Mouse (Mus musculus): Measurements from ENCODE around the gene Sltm. TPM values are rescaled to one million over a fixed set of nuclear protein-coding genes. Genes with fewer than 3 reads are reported as not detected.
"Not testable (repeated sequence)": the region's sequence is repeated elsewhere in the genome, so short reads cannot be mapped to it uniquely, and the experiment has no call there.

Sltm gene
- total RNA-seq, 2 experiments from 2014 or later: 37.1 to 59.6 TPM

DNA sequence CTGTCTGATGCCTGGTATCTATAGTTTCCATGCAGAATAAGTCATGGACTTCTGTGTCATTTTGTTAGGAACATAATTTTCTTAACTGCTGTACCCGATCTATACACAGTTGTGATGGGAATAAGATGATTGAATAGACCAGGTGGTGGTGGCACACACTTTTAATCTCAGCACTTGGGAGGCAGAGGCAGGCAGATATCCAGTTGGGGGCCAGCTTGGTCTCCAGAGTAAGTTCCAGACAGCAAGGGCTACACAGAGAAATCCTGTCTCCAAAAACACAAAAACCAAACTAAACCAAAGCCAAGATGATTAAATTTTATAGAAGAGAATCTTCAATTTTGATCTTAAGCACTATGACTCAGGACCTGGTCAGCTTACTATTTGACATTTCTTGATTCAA is 2.3 kb downstream of the Sltm start:
- intact Hi-C loops (cut with DNase I): no loop called here

DNA sequence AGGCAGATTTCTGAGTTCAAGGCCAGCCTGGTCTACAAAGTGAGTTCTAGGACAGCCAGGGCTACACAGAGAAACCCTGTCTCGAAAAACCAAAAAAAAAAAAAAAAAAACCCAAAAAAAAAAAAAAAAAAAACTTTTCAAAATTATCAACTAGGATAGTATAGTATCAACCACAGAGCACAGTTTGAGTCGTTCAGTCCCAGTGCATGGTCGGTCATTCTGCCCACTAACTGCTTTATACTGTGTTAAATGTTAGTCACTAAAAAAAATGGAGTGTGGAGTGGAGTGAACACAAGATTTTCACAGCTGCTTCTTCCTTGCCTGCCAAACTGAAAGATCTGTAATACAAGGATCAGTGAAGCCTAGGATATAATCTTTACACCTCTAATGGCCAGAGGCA is 4.0 kb downstream of the Sltm start:
- intact Hi-C loops (cut with DNase I); DNase-seq (ENCODE audit: low spot score in 2 of 2): not testable (repeated sequence)

More for the DNA sequence above, 2.3 kb downstream of the Sltm start:
- DNase-seq (ENCODE audit: low spot score in 2 of 2): no peak

DNA sequence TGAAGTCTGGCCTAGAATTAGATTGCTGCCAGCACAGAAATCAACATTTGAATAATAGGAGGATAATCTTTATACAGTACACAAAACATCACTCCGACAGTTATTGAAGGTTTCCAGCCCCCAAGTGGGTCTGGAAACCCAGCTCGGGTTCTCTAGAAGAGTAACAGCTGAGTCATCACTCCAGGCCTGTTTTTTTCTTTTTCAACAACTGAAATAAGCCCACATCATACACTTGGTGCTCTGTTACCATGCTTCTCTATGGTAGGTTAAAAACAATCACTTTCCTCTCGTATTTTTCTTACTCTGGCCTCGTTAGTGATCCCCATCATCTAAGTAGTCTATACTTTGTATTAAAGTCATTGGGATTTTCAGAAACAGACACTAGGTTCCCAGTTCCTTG is 5.8 kb downstream of the Sltm start:
- intact Hi-C loops (cut with DNase I): no loop called here
- DNase-seq (ENCODE audit: low spot score in 2 of 2): no peak

DNA sequence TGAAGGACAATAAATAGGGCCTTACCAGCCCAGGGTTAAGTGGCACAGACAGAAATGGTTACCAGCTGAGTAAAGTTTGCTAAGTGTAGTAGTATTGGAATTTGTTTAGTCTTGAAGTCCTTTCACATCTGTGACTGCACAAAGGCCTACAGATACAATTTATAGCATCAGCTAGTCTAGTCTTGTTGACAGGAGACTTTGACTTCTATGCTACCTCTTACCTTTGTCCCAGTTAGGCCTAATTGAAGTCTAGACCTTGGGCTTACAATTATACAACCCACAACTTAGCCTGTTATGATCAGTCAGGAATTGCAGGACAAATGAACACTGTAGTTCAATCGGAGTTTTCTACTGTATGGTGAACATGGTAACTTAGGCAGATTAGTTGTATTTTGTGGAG is 9.0 kb downstream of the Sltm start:
- no peak for DNase-seq (ENCODE audit: low spot score in 2 of 2)
- intact Hi-C loops (cut with DNase I): no loop called here

DNA sequence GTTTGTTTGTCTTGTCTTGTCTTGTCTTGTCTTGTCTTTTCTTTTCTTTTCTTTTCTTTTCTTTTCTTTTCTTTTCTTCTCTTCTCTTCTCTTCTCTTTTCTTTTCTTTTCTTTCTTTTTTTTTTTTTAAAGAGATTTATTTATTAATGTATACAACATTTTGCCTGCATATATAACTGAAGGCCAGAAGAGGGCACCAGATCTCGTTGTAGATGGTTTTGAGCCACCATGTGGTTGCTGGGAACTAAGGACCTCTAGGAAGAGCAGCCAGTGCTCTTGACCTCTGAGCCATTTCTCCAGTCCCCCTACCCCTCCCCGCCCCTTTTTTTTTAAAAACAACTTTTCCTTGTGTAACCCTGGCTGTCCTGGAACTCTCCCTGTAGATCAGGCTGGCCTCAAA is 9.7 kb downstream of the Sltm start:
- DNase-seq (ENCODE audit: low spot score in 2 of 2): not testable (repeated sequence)

DNA sequence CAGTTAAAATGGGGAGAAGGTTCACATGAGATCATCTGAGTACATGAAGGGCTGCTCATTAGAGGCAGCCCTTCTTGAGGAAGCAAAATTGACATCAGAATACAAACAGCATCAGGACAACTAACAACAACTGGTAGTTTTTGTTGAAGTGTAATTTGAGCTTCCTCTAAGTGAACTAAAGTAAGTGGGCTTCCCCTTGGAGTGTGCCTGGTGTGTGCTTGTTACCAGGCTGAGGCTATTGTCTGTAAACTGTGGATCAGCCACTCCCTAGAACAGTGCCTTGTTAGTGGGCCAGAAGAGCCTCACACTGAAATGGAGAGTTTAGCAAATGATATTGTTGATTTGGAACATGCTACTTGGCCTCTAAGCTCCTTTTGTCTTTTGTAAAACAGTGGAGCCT is 12.9 kb downstream of the Sltm start:
- DNase-seq (ENCODE audit: low spot score in 2 of 2): no peak
- intact Hi-C loops (cut with DNase I): no loop called here

More for the DNA sequence above, 9.7 kb downstream of the Sltm start:
- intact Hi-C loops (cut with DNase I): not testable (repeated sequence)

DNA sequence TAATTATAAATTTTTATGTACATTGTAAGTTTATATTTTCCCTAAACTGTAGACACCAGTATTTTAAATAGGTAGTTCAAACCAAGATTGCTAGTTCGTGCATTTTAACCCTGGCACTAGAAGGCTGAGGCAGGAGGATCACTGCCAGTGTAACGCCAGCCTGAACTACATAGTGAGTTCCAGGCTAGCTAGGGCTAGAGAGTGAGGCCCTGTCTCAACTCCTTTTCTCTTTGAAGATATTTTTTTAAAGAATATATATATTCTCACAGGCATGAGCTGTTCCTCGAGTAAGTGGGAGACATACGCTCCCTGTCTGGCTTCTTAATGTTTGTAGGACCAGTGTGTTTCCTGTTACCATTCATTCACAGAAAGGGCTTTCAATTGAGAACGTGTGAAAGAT is 14.2 kb downstream of the Sltm start:
- no peak for DNase-seq (ENCODE audit: low spot score in 2 of 2)
- intact Hi-C loops (cut with DNase I): no loop called here

DNA sequence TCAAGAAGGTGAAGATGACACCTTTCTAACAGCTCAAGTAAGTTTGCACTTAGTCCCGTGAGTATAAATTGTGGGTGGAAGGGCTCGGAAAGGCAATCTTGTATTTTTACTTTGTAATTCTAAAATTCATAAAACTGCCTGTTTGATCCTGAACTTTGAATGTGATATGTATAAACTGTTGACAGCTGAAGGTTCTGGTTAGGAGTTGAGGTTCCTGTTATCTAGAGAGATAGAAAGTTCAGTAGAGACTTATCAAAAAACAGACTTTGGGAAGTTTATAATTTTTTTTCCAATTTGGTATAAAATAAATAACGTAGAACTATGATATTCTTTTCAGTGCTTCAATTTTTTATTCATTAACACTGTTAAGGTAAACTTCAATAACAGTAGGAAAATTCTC is 20.3 kb downstream of the Sltm start:
- DNase-seq (ENCODE audit: low spot score in 2 of 2): no peak

DNA sequence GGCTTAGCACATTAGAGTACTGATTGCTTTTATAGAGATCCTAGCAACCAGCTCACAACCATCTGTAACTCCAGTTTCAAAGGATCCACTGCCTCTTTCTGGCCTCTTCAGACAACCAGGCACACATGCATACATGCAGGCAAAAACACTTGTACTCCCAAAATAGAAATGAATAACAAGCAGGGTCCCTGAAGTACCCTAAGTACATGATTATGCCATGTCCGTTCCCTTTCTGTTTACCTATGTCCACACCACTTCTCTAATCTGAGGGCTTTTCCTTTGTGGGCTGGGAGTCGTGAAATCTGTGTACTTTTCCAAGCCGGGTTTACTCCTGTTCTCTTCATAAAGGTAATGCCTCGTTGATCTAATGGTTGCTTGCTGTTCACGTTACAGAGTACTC is 25.1 kb downstream of the Sltm start:
- DNase-seq (ENCODE audit: low spot score in 2 of 2): no peak
- intact Hi-C loops (cut with DNase I): no loop called here

More for the DNA sequence above, 20.3 kb downstream of the Sltm start:
- intact Hi-C loops (cut with DNase I): no loop called here

DNA sequence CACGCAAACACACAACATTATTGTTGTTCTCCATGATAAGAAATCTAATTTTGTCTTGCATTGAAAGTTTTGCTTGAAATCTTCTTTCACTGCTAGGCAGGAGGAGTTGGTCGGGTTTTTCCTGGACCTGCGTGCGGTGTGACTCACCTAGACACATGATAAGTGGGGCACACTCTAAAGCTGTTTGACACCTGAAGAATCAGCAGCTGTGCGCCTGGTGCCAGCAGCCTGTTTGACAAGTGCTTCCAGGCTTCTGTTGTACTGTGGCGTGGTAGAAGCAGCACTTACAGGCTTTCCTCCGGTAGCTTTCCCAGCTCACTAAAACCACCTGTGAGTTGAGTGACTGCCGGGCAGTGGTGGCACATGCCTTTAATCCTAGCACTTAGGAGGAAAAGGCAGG is 27.8 kb downstream of the Sltm start:
- intact Hi-C loops (cut with DNase I): no loop called here
- DNase-seq (ENCODE audit: low spot score in 2 of 2): no peak

DNA sequence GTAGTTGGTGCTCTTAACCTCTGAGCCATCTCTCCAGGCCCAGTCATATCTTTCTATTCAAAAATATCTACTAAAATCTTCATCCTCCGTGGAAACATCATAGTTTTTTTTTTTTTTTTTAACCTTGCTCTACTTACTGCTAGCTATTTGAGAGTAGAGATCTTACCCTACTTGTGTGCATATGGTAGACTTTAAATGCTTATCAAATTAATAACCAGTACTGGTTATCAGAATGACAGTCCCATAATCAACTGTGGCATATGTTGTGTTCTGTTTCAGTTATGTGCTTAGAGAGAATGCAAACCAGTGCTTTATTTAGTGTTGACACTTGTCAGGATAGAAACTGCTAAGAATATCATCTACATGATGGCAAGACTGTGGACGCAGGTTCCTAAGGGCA is 35.6 kb downstream of the Sltm start:
- no peak for DNase-seq (ENCODE audit: low spot score in 2 of 2)
- intact Hi-C loops (cut with DNase I): no loop called here

DNA sequence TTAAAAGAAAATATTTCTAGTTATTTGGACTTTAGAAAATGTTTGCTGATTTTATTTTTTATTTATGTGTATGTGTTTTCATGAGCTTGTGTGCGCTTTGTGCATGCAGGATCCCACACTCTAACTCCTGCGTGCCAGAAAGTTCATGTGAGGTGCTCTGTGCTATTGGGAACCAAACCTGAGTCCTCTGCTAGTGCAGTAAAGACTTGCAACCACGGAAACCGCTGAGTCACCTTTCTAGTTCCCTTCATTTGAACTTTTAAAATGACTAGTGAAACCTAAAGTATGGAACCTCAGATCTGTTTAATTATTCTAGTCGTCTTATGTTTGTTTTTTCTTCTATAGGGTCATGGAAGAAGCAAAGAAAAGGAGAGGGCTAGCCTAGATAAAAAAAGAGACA is 38.4 kb downstream of the Sltm start:
- DNase-seq (ENCODE audit: low spot score in 2 of 2): no peak
- intact Hi-C loops (cut with DNase I): no loop called here

DNA sequence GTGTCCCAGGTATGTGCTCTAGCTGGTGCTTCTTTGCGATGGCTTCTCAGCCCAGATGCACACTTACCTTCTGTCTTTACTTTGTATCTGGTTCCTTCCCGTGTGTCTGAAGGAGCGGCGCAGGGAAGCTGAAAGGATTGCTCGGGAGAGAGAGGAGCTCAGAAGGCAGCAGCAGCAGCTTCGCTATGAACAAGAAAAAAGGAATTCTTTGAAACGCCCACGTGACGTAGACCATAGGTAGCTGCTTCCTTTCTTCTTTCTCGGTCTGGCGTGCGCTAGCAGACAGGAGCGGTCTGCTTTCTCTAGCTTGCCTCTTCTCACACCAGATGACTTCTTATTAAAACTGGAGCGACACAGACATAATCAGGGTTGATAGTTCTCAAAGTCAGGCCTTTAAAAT is 42.1 kb downstream of the Sltm start:
- DNase-seq (ENCODE audit: low spot score in 2 of 2): no peak
- intact Hi-C loops (cut with DNase I): no loop called here

DNA sequence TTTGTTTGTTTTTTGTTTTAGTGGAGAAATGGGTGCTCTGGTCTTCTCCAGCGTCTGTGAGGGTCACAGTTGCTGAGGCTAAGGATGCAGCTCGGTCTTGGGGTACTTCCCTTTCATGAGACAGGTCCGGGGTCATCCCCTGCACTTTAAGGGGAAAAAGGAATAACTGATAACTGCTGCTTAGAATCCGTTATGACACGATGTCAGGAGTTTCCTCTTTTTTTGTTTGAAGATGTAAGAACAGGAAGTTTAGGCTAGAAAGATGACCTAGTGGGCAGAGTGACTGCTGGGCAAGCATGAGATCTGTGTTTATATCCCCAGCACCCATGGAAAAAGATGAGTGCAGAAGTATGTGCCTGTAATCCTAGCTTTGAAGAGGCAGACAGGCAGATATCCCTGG is 42.6 kb downstream of the Sltm start:
- DNase-seq (ENCODE audit: low spot score in 2 of 2): no peak
- intact Hi-C loops (cut with DNase I): no loop called here

DNA sequence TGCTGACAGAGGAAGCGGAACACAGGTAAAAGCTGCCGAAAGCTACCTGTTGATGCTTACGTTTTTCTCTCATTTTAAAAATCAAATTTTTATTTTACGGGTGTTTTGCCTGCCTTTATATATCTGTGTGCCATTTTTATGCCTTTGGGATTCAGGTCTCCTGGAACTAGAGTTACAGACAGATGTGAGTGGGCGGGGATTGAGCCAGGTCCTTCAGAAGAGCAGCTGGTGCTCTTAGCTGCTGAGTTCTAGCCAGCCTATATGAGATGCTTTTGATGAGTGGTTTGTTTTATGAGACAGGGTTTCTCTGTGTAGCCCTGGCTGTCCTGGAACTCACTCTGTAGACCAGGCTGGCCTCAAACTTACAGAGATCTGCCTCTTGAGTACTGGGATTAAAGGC is 44.6 kb downstream of the Sltm start:
- intact Hi-C loops (cut with DNase I): no loop called here
- DNase-seq (ENCODE audit: low spot score in 2 of 2): no peak

DNA sequence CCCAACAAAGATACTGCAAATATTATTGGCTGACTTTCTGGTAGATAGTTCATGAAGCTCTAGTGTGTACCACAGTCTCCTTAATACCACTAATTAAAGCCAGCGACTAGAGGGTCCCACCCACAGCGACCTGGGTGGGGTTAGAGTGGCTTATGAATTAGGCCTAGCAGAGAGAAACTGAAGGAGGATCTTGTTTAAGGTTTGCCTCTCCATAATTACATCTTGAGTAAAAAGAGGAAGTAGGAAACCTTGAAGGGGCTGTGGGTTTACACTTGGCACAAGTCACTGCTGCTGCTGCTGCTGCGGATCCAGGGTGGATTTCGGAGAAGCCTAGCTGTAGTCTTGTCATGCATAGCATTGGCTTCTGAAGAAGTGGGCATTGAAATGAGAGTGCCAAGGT is 48.2 kb downstream of the Sltm start:
- intact Hi-C loops (cut with DNase I): no loop called here
- DNase-seq (ENCODE audit: low spot score in 2 of 2): no peak

DNA sequence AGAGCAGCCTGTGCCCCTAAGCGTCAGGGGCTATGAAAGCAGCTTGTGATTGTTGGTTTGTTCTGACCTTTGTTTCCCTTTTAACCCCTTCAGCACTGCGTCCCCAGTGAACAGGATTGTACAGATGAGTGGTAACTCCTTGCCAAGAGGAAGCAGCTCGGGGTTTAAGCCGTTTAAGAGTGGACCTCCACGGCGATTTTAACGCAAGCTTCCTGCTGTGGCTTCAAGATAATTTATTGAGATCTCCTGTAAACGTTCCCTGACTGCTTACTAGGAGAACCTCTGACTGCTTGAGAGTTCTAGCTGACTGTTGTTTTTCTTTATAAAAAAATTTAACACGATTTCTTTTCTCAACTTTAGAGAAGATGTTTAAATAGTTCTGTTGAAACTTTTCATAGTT is 48.9 kb downstream of the Sltm start:
- intact Hi-C loops (cut with DNase I): no loop called here
- no peak for DNase-seq (ENCODE audit: low spot score in 2 of 2)

DNA sequence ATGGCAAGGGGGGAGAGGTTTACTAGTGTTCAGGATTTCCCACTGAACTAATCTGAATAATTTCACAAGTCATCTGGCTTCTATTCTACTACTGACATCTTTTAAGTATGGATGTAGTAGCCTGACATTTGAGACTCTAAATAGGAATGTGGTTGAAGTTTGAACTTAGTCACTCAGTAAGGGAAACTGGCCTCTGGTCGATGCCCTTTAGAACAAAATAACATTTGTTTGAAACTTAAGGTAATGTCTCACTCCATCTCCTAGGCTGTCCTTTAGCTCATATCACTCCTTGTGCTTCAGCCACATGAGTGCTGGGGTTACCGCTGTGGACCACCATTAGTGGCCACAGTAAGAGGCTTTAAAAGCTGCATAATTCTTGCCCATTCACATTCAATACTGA is 55.7 kb downstream of the Sltm start:
- intact Hi-C loops (cut with DNase I): no loop called here

DNA sequence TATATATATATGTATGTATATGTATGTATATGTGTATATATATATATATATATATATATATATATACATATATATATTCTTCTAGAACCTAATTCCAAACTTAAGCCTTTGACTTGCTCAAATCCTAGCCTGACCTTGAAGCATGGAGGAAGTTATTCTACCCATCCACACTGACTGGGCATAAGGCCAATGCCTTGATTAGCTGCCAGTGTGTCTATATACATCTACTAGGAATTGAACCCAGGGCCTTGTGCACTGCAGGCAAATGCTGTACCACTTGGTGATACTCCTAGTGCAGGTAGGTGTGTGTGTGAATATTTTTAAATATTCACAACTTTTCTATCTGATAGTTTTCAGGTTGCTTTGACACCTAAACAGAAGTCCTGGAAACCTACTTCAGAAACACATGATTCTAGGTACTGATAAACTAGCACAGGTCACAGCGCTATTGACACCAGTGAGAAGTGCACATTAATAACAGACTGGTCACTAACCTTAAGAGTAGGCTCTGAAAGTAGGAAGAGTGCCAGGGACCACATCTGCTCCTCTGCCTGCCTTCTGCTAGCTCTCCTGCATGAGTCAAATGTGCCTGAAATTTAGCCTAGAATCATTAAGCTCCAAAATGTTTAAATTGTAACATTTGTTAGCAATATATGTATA is 59.8 kb downstream of the Sltm start:
- intact Hi-C loops (cut with DNase I): no loop called here

More for the DNA sequence above, 55.7 kb downstream of the Sltm start:
- DNase-seq (ENCODE audit: low spot score in 2 of 2): no peak

DNA sequence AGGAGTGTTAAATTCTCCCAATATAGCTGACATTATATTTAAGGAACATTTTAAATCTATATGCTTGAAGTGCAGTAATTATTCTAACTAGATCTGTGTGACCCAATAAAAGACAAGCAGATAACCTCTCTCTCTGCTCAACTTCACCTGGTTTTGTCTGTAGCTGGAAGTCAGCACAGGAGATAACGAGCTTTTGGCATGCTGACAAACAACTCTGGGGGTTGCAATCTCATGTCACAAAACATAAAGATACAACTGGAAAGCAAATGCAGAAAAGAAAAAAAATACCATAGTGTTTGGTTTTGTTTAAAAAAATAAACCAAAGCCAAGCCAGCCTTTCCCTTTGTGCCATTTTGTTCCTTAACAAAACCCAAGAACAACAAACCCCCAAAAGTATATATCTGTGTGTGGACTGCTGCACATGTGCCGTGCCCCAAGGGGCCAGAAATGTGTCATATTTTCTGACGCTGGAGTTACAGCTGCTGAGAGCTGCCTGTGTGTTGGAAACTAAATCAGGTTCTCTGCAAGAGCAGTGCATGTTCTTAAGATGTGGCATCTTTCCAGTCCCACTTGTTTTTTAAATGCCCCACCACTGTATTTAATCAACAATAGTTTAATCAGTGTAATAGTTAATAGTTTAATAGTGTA is 68.6 kb downstream of the Sltm start:
- intact Hi-C loops (cut with DNase I): no loop called here
- DNase-seq (ENCODE audit: low spot score in 2 of 2): no peak

More for the DNA sequence above, 59.8 kb downstream of the Sltm start:
- no peak for DNase-seq (ENCODE audit: low spot score in 2 of 2)

DNA sequence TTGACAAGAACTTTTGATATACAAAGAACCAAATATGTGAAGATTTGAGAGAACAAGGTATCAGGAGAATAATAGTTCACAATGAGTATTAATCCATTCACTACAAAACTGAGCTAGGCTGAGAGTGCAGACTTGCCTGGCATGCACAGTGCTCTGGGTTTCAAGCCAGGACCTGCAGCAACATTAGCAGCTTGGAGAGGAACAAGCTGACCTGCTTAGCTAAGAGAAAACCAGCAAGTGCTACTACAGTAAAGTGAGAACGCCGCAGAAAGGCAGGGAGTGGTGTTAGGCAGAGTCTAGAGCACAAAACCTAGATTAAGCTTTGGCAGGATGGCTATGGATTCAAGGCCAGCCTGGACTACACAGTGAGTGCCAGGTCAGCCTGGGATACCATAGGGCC is 87.2 kb downstream of the Sltm start:
- no peak for DNase-seq (ENCODE audit: low spot score in 2 of 2)
- intact Hi-C loops (cut with DNase I): no loop called here

DNA sequence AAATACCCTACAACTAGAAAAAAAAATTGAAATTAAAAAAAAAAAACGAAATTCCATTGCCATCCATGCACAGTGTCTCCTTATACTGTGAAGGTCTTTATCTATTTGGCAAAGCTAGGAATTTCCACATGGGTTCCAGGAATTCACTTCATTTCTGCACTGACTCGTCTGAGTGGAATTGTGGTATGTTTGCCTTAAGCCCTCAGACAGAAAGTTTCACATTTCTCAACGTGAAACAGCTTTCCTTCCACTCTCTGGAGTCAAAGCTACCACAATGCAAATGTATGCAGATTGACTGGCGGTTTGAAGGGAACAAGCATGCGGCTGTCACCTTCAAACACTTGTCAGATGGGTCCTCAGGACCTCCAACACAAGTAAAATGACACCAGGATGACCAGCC is 89.1 kb downstream of the Sltm start:
- intact Hi-C loops (cut with DNase I): no loop called here
- DNase-seq (ENCODE audit: low spot score in 2 of 2): no peak

Measured in left cerebral cortex, postnatal 36 days (tissue).